Mouse (Mus musculus) cerebellum, postnatal 25 days (tissue): ENCODE results near the gene Cidec.
A peak's percentile ranks its signal among the peaks of the same experiment; 100 is the strongest.

Experiments used
- DNase-seq, 2 experiments: peaks; one replicate each; pipeline ENCODE4 v3.0.0; 2021; ENCODE audit warnings: mixed read lengths in 2 of 2

Gene Cidec

GRCm38 (mm10) chr6:113435664-113436205, at the start of gene Cidec:
Cidec (minus strand) TSS chr6:113435760.
- no peak for DNase-seq

GRCm38 (mm10) chr6:113483729-113484128, 48.2 kb upstream of the Cidec start:
- peak; percentile 57 to 60 for DNase-seq

- DNase-seq, result peak; percentile 94 to 97
These were observed 47.6 kb upstream of the Cidec start, which contains the start of gene Creld1 for GRCm38 (mm10) chr6:113483100-113483615. Creld1 (plus strand) TSS chr6:113483297.

- DNase-seq, result peak; percentile 76 to 79
These were observed 47.0 kb upstream of the Cidec start for GRCm38 (mm10) chr6:113482477-113483099.

GRCm38 (mm10) chr6:113480555-113481373, 45.2 kb upstream of the Cidec start:
- peak in 1 of 2 experiments; percentile 36 for DNase-seq

GRCm38 (mm10) chr6:113478906-113479305, 43.3 kb upstream of the Cidec start:
- DNase-seq, result no peak

GRCm38 (mm10) chr6:113477353-113477752, 41.8 kb upstream of the Cidec start:
- DNase-seq, result no peak

- DNase-seq, result no peak
These were observed 38.2 kb upstream of the Cidec start for GRCm38 (mm10) chr6:113473715-113474114.

GRCm38 (mm10) chr6:113473246-113473645, 37.7 kb upstream of the Cidec start:
- DNase-seq, result no peak

GRCm38 (mm10) chr6:113472061-113472460, 36.5 kb upstream of the Cidec start:
- DNase-seq, result no peak

GRCm38 (mm10) chr6:113471297-113471936, 35.9 kb upstream of the Cidec start, which contains the start of gene Il17rc:
Il17rc (plus strand) TSS chr6:113471427.
- peak in 1 of 2 experiments; percentile 43 for DNase-seq

- peak; percentile 82 to 89 for DNase-seq
These were observed 33.9 kb upstream of the Cidec start for GRCm38 (mm10) chr6:113469432-113469831.

GRCm38 (mm10) chr6:113469021-113469420, 33.5 kb upstream of the Cidec start:
- DNase-seq, result peak; percentile 74 to 82

- no peak for DNase-seq
These were observed 33.0 kb upstream of the Cidec start for GRCm38 (mm10) chr6:113468512-113468911.

GRCm38 (mm10) chr6:113465602-113466001, 30.0 kb upstream of the Cidec start:
- DNase-seq, result no peak

- DNase-seq, result no peak
These were observed 28.5 kb upstream of the Cidec start for GRCm38 (mm10) chr6:113464040-113464439.

- DNase-seq, result peak; percentile 50 to 58
These were observed 23.1 kb upstream of the Cidec start for GRCm38 (mm10) chr6:113458635-113459034.

- DNase-seq, result no peak
These were observed 22.5 kb upstream of the Cidec start, which contains the start of gene Il17re for GRCm38 (mm10) chr6:113457952-113458534. Il17re (plus strand) TSS chr6:113458484.

GRCm38 (mm10) chr6:113455007-113455406, 19.4 kb upstream of the Cidec start:
- no peak for DNase-seq

GRCm38 (mm10) chr6:113451839-113452238, 16.3 kb upstream of the Cidec start:
- no peak for DNase-seq

GRCm38 (mm10) chr6:113447639-113448038, 12.1 kb upstream of the Cidec start:
- peak in 1 of 2 experiments; percentile 40 for DNase-seq
